Mouse (Mus musculus) liver, adult 2 months (tissue): ENCODE results near the gene Extl2. TPM values are rescaled to one million over a fixed set of nuclear protein-coding genes. Genes with fewer than 3 reads are reported as not detected.

Source experiments
- DNase-seq: peaks from one replicate; pipeline ENCODE4 v3.0.0-alpha.2; 2011; ENCODE audit warnings: low read depth, low spot score; ENCODE audit errors: extremely low read depth
- H3K27ac ChIP-seq: fragments of 200-500 bp; replicated peaks from 2 replicates; pipeline ENCODE4 v1.5.1; 2012; ENCODE audit warnings: low read depth, mild to moderate bottlenecking, control low read depth, inconsistent platforms, low read length; ENCODE audit not compliant: insufficient read depth
- H3K27me3 ChIP-seq: fragments of 200-500 bp; 2 replicates; pipeline ENCODE4 v1.6.1; 2012; ENCODE audit warnings: mild to moderate bottlenecking, moderate library complexity, low read length, inconsistent platforms; ENCODE audit not compliant: control insufficient read depth, insufficient read depth
- H3K36me3 ChIP-seq: fragments of 200-500 bp; 2 replicates; pipeline ENCODE4 v1.6.1; 2012; ENCODE audit warnings: low read length, inconsistent platforms; ENCODE audit not compliant: control insufficient read depth, insufficient read depth
- H3K4me1 ChIP-seq: fragments of 200-500 bp; 2 replicates; pipeline ENCODE4 v1.6.1; 2011; ENCODE audit warnings: low read length; ENCODE audit not compliant: control insufficient read depth, insufficient read depth
- H3K4me3 ChIP-seq: fragments of 200-500 bp; 2 replicates; pipeline ENCODE4 v1.5.1; 2011; ENCODE audit warnings: low read depth, mild to moderate bottlenecking, control low read depth, low read length, moderate library complexity; ENCODE audit not compliant: insufficient read depth
- H3K79me2 ChIP-seq: fragments of 200-500 bp; 2 replicates; pipeline ENCODE4 v1.6.1; 2012; ENCODE audit warnings: inconsistent platforms, mild to moderate bottlenecking, low read length, moderate library complexity; ENCODE audit not compliant: control insufficient read depth, insufficient read depth
- H3K9ac ChIP-seq: fragments of 200-500 bp; 2 replicates; pipeline ENCODE4 v1.6.1; 2012; ENCODE audit warnings: low read depth, mild to moderate bottlenecking, control low read depth, inconsistent platforms, low read length
- CTCF ChIP-seq: fragments of 200-500 bp; IDR thresholded peaks from 2 replicates; pipeline ENCODE4 v1.5.1; 2011; ENCODE audit warnings: low read depth, low read length, control low read depth
- POLR2A ChIP-seq: fragments of 200-500 bp; IDR thresholded peaks from 2 replicates; pipeline ENCODE4 v1.6.1; 2011; ENCODE audit warnings: low read length, control low read depth; ENCODE audit not compliant: insufficient read depth; ENCODE audit errors: extremely low read depth
- WGBS: fragments of 180-500 bp; shearing (Covaris S2); methylation state at CpG from one replicate; pipeline ENCODE4 v1.1.7; 2018; 5-methylcytosine and 5-hydroxymethylcytosine counted together
- polyA plus RNA-seq: library from polyadenylated mRNA; depleted of rRNA; stranded (reverse); fragments of >200 nt; gene quantifications from 2 replicates; pipeline ENCODE4 v1.2.3, GENCODE M21; 2012; rRNA removed
- total RNA-seq: library from RNA; depleted of rRNA; stranded (reverse); fragments of >200 nt; gene quantifications from 2 replicates; pipeline ENCODE4 v1.2.3, GENCODE M21; 2014; rRNA removed

The Extl2 gene
- total RNA-seq (6.5 and 6.6 TPM in 2 replicates), polyA plus RNA-seq (6.8 and 7.0 TPM in 2 replicates)

DNA sequence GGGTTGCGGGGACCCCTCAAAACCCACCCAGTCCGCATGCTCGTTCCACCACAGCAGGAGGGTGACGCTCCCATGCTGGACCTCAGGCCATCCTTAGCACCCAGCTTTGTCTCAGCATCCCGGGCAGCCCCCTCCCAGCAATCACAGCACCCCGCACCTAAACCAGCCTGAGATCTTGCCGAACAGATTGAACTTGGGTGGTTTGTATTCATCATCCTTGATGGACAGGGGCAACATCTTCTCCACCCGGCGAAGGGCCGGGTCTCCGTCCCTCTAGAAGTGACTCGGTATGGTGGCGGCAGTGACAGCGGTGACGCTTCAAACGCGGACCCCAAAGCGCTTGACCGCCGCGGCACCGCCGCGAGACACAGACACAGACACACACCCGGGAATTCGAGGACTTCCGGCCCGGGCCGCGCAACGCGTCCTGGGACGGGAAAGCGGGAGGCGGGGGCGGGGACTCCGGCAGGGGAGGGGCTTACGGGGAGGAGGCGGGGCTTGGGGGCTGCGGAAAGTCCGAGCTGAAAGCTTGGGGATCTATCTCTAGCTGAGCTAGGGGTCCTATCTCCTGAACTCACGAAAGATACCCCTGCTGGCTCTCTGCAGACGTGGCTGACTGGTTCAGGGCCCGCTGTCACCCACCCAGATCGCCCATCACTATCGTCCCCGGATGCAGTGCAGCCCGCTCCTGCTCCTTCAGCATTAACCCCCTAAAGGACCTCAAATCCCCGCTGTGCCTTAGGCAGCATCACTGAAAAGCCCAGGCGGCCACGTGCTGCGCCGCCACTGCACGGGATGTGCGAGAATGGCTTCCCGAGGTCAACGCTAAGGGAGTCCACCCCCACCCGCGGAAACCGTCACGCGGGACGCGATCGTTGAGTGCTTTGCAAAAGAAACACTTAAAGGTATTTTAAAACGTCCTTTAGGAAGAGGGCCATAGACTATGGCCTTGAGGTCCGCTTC, at the start of gene Extl2, which contains the start of gene Slc30a7:
Gene Extl2, plus strand, starts transcription at position 485 of the 963 bp plus-strand sequence.
Gene Slc30a7, minus strand, starts transcription at position 429 of the 963 bp plus-strand sequence.
- TF ChIP-seq POLR2A (peak; percentile 50; the same call in 1 of the 2 replicates), CTCF (no peak)
- H3K36me3 ChIP-seq, result peaks cover 10% of the 10 kb centered on the region
- H3K27me3 ChIP-seq, result no peaks in the 10 kb centered on the region
- H3K27ac ChIP-seq, result peak within 1 kb of the TSS; percentile 63
- H3K4me1 ChIP-seq, result peaks cover 3% of the 10 kb centered on the region; the same call in 1 of the 2 replicates
- WGBS, result under 1% methylated on average over 67 of the region's 67 CpGs
- peak within 1 kb of the TSS; percentile 80 for H3K9ac ChIP-seq
- peaks cover 9% of the 10 kb centered on the region; the same call in 1 of the 2 replicates for H3K79me2 ChIP-seq
- DNase-seq, result peak; percentile 58
- H3K4me3 ChIP-seq, result peak within 1 kb of the TSS; percentile 85

DNA sequence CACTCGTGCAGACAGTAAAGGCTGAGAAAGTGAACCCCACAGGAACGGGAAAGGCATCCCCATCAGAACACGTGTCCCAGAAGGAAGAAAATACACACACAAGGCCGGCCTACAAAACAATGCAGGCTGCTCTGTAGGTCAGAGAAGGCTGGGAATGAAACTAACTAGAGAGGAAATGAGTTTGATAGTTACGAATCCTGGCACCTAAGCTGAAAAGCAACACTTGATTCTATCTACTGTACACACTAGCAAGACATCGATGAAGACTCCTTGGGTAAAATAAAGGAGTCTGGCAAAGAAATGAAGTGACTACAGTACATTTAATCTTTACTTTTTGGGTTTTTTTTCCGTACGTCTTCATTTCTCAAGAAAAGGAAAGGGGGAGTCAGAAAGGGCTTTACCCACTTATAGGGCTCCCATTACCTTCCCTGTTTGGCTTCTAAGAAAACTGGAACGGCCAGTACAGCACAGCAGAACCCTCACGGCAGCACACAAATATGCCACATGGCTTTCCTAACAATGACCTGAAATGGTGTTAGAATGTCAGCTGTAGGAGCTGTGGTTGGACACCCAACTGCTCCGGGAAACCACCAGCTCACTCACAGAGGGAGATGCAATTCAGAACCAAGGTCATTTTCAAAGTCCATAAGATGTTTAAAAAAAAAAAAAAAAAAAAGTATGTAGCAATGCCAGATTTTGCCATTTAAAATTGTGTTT, 45.8 kb upstream of the Extl2 start:
- Histone ChIP-seq H3K36me3 (peaks cover 10% of the 10 kb centered on the region; the same call in 1 of the 2 replicates), H3K4me1 (no peaks in the 10 kb centered on the region), H3K4me3 (no peak overlapping the region), H3K9ac (no peak overlapping the region), H3K79me2 (no peaks in the 10 kb centered on the region), H3K27ac (no peak overlapping the region), H3K27me3 (no peaks in the 10 kb centered on the region)
- 83% methylated on average over 11 of the region's 11 CpGs for WGBS
- TF ChIP-seq CTCF (no peak), POLR2A (no peak)
- DNase-seq, result no peak

DNA sequence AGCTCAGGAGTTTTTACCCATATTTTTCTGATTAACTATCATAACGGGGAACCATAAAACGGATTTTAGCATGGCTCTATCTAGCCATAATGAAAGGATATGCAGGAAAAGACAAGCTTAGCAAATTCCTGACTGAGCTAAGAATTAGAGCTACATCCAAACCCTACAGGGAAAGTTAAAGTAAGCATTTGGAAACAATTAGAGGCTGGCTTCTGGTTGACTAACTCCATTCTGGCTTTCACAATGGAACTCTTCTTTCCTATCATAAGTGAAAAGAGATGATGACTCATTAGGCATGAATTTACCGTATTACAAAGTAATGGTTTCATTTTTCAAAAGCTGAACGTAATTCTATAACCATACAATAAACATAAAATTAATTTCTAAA, 45.2 kb upstream of the Extl2 start:
- H3K79me2 ChIP-seq, result no peaks in the 10 kb centered on the region
- H3K27me3 ChIP-seq, result no peaks in the 10 kb centered on the region
- H3K36me3 ChIP-seq, result peaks cover 10% of the 10 kb centered on the region; the same call in 1 of the 2 replicates
- H3K27ac ChIP-seq, result no peak overlapping the region
- no peak overlapping the region for H3K9ac ChIP-seq
- DNase-seq, result no peak
- no peaks in the 10 kb centered on the region for H3K4me1 ChIP-seq
- TF ChIP-seq POLR2A (no peak), CTCF (no peak)
- H3K4me3 ChIP-seq, result no peak overlapping the region
- 86% methylated on average over 4 of the region's 4 CpGs for WGBS

DNA sequence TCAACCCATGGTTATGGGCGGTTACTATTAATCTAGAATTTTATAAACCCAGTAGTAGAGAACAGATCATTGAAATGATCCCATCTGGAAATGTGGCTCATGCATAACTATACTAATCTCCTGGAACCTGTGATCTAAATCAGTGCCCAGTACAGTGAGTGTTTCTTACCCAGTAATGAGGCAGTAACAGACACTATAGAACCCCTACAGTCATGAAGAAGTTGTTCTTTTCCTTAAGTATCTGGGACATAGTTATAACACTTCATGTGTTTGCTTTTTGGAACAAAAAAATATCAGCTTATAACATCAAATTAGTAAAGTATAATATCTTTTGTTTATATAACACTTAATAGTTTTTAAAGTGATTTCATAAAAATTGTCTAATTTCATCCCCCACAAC, 43.7 kb upstream of the Extl2 start:
- Histone ChIP-seq H3K36me3 (peaks cover 4% of the 10 kb centered on the region; the same call in 1 of the 2 replicates), H3K4me1 (no peaks in the 10 kb centered on the region), H3K79me2 (no peaks in the 10 kb centered on the region), H3K9ac (no peak overlapping the region), H3K27me3 (no peaks in the 10 kb centered on the region), H3K4me3 (no peak overlapping the region), H3K27ac (no peak overlapping the region)
- TF ChIP-seq POLR2A, result no peak
- no peak for TF ChIP-seq CTCF
- no peak for DNase-seq
- WGBS, result 96% methylated on average over 1 of the region's 1 CpGs

DNA sequence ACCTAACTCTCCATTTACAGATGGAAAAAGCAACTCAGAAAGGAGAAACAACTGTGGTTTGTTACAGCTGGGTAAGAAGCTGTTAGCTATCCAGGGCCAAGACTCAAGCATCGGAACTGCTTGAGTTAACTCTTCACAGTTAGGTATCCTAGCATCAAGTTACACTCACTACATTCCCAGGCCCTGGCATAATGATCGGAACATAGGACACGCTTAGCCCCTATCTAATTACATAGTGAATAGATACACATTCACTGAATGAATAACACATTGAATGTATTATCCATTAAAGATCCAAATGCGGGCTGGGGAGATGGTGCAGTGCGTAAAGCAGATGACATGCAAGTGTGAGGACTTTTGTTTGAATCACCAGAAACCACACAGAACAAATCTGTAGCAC, 43.2 kb upstream of the Extl2 start:
- H3K36me3 ChIP-seq, result peaks cover 4% of the 10 kb centered on the region; the same call in 1 of the 2 replicates
- H3K4me3 ChIP-seq, result no peak overlapping the region
- no peaks in the 10 kb centered on the region for H3K27me3 ChIP-seq
- H3K27ac ChIP-seq, result no peak overlapping the region
- TF ChIP-seq POLR2A (no peak), CTCF (no peak)
- DNase-seq, result no peak
- H3K4me1 ChIP-seq, result no peaks in the 10 kb centered on the region
- H3K9ac ChIP-seq, result no peak overlapping the region
- no peaks in the 10 kb centered on the region for H3K79me2 ChIP-seq
- 97% methylated on average over 5 of the region's 5 CpGs for WGBS
